In genomic region chr1:93444405-93445110, GRCm38 (mm10) we compare ENCODE assay signal across 8 mouse cellular contexts. TPM values are rescaled to one million over a fixed set of nuclear protein-coding genes. Genes with fewer than 3 reads are reported as not detected.
A peak's percentile ranks its signal among the peaks of the same experiment; 100 is the strongest.
DNase-seq lines count a peak whose midpoint lies in the region; ATAC-seq and TF ChIP-seq lines count a peak whose summit lies in the region.

No protein-coding gene starts in this region.

- peak overlapping the region; percentile 99 for H3K4me2 ChIP-seq in forebrain, embryonic 13.5 days
- H3K4me2 ChIP-seq in neural tube, embryonic 15.5 days, result peak overlapping the region; percentile 98

- TF ChIP-seq EP300 in ES-Bruce4 (IDR thresholded peaks at IDR 0.05; ENCODE audit: insufficient read depth, low read depth, low read length), result no peak

- WGBS in forebrain, embryonic 13.5 days, result 6% methylated on average over 18 of the region's 18 CpGs
- WGBS in lung, adult 2 months, result 1% methylated on average over 18 of the region's 18 CpGs
- 4% methylated on average over 18 of the region's 18 CpGs for WGBS in neural tube, embryonic 15.5 days
- 2% methylated on average over 18 of the region's 18 CpGs for WGBS in thymus, adult 2 months

- peak overlapping the region; percentile 66 for H3K9ac ChIP-seq in ES-Bruce4 (ENCODE audit: low read depth, poor library complexity, severe bottlenecking)
- H3K9ac ChIP-seq in forebrain, embryonic 13.5 days, result peak overlapping the region; percentile 79
- peak overlapping the region; percentile 71 for H3K9ac ChIP-seq in neural tube, embryonic 15.5 days (replicated peaks)

- no peaks in the 10 kb centered on the region for H3K27me3 ChIP-seq in ES-Bruce4 (ENCODE audit: control insufficient read depth, insufficient read depth, low read length, poor library complexity, severe bottlenecking)
- no peaks in the 10 kb centered on the region for H3K27me3 ChIP-seq in forebrain, embryonic 13.5 days
- no peaks in the 10 kb centered on the region for H3K27me3 ChIP-seq in neural tube, embryonic 15.5 days (replicated peaks)
- H3K27me3 ChIP-seq in thymus, adult 2 months (ENCODE audit: control insufficient read depth, insufficient read depth, low read length), result no peaks in the 10 kb centered on the region

- no peak overlapping the region for H3K27ac ChIP-seq in ES-Bruce4 (ENCODE audit: insufficient read depth, low read length)
- peak overlapping the region; percentile 57; the same call in 1 of the 2 replicates for H3K27ac ChIP-seq in forebrain, embryonic 13.5 days
- peak overlapping the region; percentile 84 for H3K27ac ChIP-seq in neural tube, embryonic 15.5 days (replicated peaks)
- peak overlapping the region; percentile 14; the same call in 1 of the 2 replicates for H3K27ac ChIP-seq in thymus, adult 2 months (ENCODE audit: control insufficient read depth, insufficient read depth, low read length)

- peak; percentile 86 to 87 for DNase-seq in heart, postnatal 10 days
- DNase-seq in kidney, postnatal 4 days, result peak; percentile 85 to 90
- peak; percentile 83 for DNase-seq in lung, adult 2 months
- peak; percentile 53 for DNase-seq in thymus, adult 2 months

- H3K4me3 ChIP-seq in ES-Bruce4 (ENCODE audit: low read depth, low read length), result peak overlapping the region; percentile 81
- peak overlapping the region; percentile 87 for H3K4me3 ChIP-seq in forebrain, embryonic 13.5 days
- H3K4me3 ChIP-seq in lung, adult 2 months (replicated peaks; ENCODE audit: extremely low read depth, low read depth, low read length), result peak overlapping the region; percentile 91
- H3K4me3 ChIP-seq in neural tube, embryonic 15.5 days (replicated peaks), result peak overlapping the region; percentile 73
- peak overlapping the region; percentile 83 for H3K4me3 ChIP-seq in thymus, adult 2 months (ENCODE audit: control insufficient read depth, insufficient read depth, low read length)

- intact Hi-C loops in heart, postnatal 10 days (cut with DNase I), result loop anchor here (1.0 to 10.0 kb wide), 3 partner anchors 34 to 280 kb away; partner anchors contain the start of gene Hdlbp

- H3K36me3 ChIP-seq in ES-Bruce4 (ENCODE audit: control insufficient read depth, insufficient read depth, low read length, poor library complexity, severe bottlenecking), result peaks cover 4% of the 10 kb centered on the region
- peaks cover 8% of the 10 kb centered on the region for H3K36me3 ChIP-seq in forebrain, embryonic 13.5 days (ENCODE audit: poor library complexity, severe bottlenecking)
- H3K36me3 ChIP-seq in neural tube, embryonic 15.5 days, result 0 out of 2 replicates have a peak, but pooled peaks cover 6% of the 10 kb centered on the region
- peaks cover 10% of the 10 kb centered on the region for H3K36me3 ChIP-seq in thymus, adult 2 months (ENCODE audit: control insufficient read depth, insufficient read depth, low read length)

- ATAC-seq in cerebellum, adult (ENCODE audit: insufficient number of reproducible peaks, low FRiP score, low TSS enrichment), result peak; percentile 81
- ATAC-seq in forebrain, embryonic 13.5 days, result peak; percentile 64
- ATAC-seq in neural tube, embryonic 15.5 days (ENCODE audit: low FRiP score), result peak; percentile 72

- H3K9me3 ChIP-seq in ES-Bruce4 (replicated peaks; ENCODE audit: control insufficient read depth, insufficient read depth, low read length, poor library complexity, severe bottlenecking), result no peaks in the 10 kb centered on the region
- H3K9me3 ChIP-seq in forebrain, embryonic 13.5 days (replicated peaks), result no peaks in the 10 kb centered on the region
- H3K9me3 ChIP-seq in neural tube, embryonic 15.5 days (replicated peaks), result no peaks in the 10 kb centered on the region

- no peak for TF ChIP-seq CTCF in ES-Bruce4 (IDR thresholded peaks at IDR 0.05; ENCODE audit: low read depth, low read length)
- no peak for TF ChIP-seq CTCF in lung, adult 2 months (IDR thresholded peaks at IDR 0.05; ENCODE audit: insufficient read depth, low read length)
- no peak for TF ChIP-seq CTCF in thymus, adult 2 months (IDR thresholded peaks at IDR 0.05; ENCODE audit: borderline replicate concordance, control insufficient read depth, extremely low read depth, insufficient read depth, low read length, poor library complexity)

- TF ChIP-seq POLR2A in ES-Bruce4 (IDR thresholded peaks at IDR 0.05; ENCODE audit: insufficient read depth, low read length), result no peak
- no peak for TF ChIP-seq POLR2A in lung, adult 2 months (IDR thresholded peaks at IDR 0.05; ENCODE audit: borderline replicate concordance, extremely low read depth, low read depth, low read length)
- TF ChIP-seq POLR2A in thymus, adult 2 months (IDR thresholded peaks at IDR 0.05; ENCODE audit: control insufficient read depth, extremely low read depth, insufficient read depth, low read length, poor library complexity), result no peak

- H3K4me1 ChIP-seq in ES-Bruce4 (ENCODE audit: control insufficient read depth, insufficient read depth, low read length), result no peaks in the 10 kb centered on the region
- peaks cover 19% of the 10 kb centered on the region for H3K4me1 ChIP-seq in forebrain, embryonic 13.5 days
- peaks cover 8% of the 10 kb centered on the region for H3K4me1 ChIP-seq in lung, adult 2 months (ENCODE audit: control insufficient read depth, insufficient read depth, low read length)
- H3K4me1 ChIP-seq in neural tube, embryonic 15.5 days, result peaks cover 22% of the 10 kb centered on the region
- peaks cover 6% of the 10 kb centered on the region for H3K4me1 ChIP-seq in thymus, adult 2 months (replicated peaks; ENCODE audit: control insufficient read depth, insufficient read depth, low read length)

RNA-seq across cellular contexts. Expression of gene Hdlbp, which starts 34.1 kb away (rescaled TPM):
- polyA plus RNA-seq in ES-Bruce4 (2011; ENCODE audit: insufficient read depth, insufficient read length, low read depth, missing spikeins), result 226 and 232 TPM in 2 replicates
- 82.5 and 97.8 TPM in 2 replicates for polyA plus RNA-seq in forebrain, embryonic 13.5 days (2015; fragmentation: Nextera tagmentation; extraction: Ambion mirVana)
- 100 to 1,000 TPM; 347 to 363 TPM for total RNA-seq in heart, postnatal 10 days (2021)
- 52.2 and 61.2 TPM in 2 replicates for polyA plus RNA-seq in lung, adult 2 months (2012; rRNA removed)
- polyA plus RNA-seq in neural tube, embryonic 15.5 days (2015; fragmentation: Nextera tagmentation; extraction: Ambion mirVana), result 70.8 and 85.2 TPM in 2 replicates
- 52.3 and 53.4 TPM in 2 replicates for polyA plus RNA-seq in thymus, adult 2 months (2012; rRNA removed)
